Mouse (Mus musculus) frontal cortex, postnatal 14 days (tissue): ENCODE results near the gene Ubb.
"Not testable (repeated sequence)": the region's sequence is repeated elsewhere in the genome, so short reads cannot be mapped to it uniquely, and the experiment has no call there.

Experiments
- DNase-seq, 2 experiments: peaks; one replicate each; pipeline ENCODE4 v3.0.0; 2022; ENCODE audit warnings: low spot score in 2 of 2

Gene Ubb

DNA sequence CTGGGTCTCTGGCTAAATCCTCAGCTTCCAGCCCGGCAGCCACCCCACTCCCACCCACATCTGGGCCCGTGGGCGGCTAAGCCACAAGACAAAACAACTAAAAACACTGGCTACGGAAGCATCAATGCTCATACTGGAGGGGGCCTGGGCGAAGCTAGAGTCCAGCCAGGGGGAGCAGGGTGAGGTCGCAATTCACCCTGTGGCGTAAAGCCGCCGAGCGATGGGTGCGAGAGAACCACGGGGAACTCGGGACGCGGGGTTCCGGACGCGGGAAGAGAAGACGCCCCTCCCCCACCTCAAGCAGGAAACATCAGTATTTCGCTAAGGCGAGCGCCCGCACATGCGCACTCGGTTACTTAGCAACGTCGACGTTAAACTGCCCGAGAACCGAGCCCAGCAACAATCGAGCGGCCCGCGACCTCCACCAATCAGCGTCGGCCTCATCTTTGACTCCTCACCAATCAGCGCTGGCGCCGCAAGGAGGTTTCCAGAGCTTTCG, at the start of gene Ubb:
Gene Ubb (plus strand): TSS at position 445 of the 499 bp plus-strand sequence.
- peak; percentile 99 for DNase-seq

DNA sequence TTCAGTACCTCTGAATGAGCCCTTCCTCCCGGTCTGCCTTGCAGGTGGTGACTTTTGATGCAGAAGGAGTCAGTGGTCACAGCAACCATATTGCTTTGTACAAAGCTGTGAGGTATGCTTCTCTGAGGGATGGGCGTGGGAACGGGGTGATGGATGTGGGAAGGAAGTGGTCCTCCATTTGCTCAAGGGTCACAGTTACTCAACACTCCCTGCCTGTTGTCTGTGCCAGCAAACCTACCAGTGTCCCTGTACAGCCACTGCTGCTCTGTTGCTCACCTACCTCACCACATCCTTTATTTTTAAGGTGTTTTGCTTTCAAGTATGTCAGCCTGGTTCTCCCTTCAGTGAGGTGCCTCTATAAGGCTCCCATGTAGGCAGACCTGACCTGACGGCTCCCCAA, 43.3 kb upstream of the Ubb start:
- DNase-seq: no peak

DNA sequence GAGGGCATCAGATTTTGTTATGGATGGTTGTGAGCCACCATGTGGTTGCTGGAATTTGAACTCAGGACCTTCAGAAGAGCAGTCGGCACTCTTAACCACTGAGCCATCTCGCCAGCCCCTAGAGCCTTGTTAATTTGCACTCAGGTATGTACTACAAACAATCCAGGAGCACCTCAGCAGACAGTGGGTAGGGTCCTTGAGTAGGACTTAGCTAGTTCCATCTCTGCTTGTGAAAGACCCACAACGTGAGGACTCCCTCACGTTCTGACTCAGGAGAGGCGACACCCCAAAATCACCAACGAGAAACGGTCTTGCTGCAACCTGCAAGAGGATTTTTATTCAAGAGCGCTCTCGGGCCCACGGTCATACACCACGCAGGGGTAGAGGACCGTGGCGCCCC, 42.6 kb upstream of the Ubb start:
- DNase-seq: not testable (repeated sequence)

DNA sequence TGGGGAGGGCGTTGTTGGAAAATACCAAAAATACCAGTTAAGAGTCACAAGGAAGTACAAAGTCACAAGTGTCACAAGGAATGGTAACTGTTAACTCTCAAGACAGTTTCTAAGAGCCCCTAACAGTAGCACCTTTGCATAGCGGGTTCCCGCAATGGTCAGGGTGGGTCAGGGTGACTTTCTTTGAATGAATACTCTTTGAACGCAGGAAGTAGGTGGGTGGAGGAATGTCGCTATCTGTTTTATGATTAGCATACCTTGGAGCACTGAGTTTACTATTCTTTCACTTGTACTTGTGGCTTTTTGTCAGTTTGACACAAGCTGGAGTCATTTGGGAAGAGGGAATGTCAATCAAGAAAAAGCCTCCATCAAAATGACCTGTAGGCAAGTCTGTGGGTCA, 42.2 kb upstream of the Ubb start:
- not testable (repeated sequence) for DNase-seq

DNA sequence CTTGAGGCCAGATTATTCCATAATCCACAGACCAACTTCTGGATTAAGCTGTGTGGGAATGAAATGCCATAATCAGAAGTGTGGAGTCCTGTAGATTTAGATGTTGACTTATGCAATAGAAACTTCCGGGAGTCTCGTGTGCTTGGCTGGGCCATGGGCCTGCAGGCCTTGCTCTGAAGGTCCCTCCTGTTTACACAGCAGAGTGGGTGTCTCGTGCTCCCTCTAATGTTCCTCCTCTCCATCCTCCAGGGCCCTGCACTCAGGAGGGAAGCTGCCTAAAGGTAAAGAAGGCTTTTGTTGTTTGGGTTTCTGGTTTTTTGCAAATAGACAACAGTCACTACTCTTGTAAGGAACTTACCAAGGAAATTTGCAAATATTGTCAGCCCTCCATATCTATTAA, 41.4 kb upstream of the Ubb start:
- no peak for DNase-seq

DNA sequence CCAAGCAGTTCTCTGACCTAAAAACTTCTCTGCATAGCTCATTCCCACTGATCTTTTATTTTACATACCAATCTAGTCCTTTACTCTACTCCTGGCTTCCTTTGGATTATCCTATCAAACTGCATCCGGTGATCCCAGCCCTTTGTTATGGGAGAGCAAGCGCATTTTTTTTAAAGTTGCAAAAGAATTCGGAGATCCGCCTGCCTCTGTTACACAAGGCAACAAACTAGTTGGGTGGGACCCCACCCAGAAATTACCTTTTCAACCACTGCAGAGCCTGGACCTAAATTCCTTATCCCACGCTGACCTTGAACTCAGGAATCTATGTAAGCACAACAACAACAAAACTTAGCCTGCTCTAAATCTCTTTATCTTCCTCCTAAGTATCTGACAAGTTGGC, 40.0 kb upstream of the Ubb start:
- no peak for DNase-seq

DNA sequence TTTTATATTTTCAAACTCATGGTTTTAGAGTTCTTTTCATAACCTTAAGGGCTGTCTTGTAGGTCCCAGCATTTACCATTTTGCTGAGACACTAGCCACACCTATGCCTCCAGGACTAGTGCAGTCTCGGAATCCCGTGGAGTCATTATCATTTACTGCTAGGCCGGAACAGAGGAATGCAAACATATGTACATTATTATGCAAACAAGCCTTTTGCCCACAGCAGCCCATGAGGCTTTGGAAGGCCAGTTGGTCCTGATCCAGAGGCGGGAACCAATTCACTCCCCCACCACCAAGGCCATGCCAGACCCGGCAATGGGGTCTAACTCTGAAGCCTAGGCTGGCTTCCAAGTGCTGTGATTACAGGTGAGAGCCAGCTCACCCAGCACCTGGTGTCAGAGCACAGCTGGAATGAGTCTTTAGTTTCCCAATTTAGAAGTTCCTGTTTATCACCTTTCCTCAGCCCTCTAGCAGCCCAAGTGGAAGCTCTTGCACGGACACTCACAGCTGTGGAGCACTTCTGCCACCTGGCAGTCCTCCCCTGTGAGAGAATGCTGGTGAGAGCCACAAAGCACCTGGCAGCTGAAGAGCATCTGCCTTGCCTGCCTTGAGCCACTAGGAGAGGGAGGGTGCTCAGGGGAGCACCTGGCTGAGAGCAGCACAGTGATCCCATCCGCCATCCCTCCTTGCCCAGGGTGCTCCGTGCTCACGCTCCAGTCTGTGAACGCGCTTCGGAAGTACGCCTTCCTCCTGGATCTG, 39.3 kb upstream of the Ubb start:
- no peak for DNase-seq

DNA sequence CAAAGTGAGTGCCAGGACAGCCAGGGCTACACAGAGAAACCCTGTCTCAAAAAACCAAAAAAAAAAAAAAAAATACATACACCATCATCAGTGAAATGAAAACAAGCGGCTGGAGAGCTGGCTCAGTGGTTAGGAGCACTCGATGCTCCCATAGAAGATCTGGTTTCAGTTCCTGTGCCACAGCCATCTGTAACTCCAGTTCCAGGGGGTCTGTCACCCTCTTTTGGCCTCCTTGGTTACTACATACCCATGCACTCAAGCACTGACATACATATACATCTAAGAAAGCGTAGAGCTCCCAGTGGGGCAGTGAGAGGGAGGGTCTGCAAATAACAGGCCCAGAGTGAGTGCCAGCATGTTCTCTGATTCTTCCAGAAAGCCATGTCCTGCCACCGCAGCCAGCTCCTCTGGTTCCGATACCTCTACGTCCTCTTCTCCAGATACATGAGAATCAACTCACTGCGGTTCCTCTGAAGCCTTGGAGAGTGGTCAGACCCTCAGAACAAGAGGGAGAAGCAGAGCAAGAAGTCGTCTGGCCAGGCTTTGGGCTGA, 38.4 kb upstream of the Ubb start:
- DNase-seq: no peak

DNA sequence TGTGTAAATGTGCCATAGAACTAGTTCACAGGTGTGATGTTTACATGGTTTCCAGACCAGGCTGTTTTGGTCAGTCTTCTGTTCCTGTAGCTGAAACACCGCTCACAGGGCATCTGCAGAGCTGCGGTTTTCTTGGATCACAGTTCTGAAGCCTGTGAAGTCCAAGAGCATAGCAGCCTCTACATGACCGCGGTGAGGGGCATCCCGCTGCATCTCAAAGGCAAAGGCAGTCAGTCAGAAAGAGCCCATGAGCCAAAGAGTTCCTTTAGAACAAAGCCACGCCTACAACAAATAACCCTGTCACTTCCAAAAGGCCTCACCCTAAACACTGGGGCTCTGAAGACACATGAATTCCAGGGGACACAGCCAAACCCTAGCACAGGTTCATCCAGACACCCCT, 37.7 kb upstream of the Ubb start:
- no peak for DNase-seq

DNA sequence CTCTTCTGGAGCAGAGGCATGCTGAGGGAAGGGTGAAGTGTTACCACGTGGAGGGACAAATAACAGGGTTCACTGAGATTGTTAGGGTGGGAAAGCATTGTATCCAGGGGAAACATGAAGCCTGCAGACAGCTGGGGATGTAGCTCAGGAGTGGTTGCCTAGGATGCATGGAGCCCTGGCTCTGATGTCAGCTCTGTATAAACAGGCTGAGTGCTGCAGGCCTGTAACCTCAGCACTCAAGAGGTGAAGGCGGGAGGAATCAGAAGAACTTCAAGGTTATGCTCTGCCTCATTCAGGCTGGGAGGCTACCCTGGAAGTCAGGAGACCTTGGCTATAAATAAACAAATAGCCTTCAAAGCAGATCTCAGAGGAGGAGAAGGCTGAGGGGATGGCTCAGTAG, 32.0 kb upstream of the Ubb start:
- no peak for DNase-seq

DNA sequence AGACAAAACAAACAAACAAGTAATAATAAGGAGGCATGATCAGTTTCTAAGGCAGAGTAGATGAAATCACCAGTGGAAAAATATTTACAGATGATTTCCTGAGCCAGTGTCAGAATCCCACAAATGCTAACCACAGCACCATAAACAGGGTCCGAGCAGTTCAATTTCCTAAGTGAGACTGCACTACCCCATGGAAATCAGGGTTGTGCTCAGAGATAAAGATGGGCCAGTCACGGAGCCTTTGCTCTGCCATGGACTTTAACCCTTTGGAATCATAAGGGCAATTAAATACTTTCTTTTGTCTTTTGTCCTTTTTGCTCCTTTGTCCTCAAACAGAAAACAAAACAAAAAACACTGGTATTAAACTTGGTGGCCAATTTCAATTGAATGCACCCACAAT, 28.7 kb upstream of the Ubb start:
- DNase-seq: no peak

DNA sequence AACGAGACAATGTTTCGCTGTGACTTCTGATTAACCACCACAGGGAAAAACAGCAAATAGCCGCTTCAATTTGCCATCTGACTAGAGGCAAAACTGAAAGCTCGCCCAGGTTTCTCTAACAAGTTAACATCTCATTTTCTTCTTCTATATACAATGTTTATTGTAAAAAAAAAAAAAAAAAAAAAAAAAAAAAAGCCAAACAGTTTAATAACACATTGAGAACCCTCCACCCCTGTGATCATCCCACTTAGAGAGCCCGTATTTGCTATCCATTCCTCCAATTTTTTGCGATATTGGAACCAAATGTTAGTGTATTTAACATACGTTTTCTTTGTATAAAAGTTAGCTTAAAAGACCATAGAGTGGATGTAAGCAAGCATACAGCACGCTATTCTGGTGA, 13.9 kb upstream of the Ubb start:
- DNase-seq: no peak

DNA sequence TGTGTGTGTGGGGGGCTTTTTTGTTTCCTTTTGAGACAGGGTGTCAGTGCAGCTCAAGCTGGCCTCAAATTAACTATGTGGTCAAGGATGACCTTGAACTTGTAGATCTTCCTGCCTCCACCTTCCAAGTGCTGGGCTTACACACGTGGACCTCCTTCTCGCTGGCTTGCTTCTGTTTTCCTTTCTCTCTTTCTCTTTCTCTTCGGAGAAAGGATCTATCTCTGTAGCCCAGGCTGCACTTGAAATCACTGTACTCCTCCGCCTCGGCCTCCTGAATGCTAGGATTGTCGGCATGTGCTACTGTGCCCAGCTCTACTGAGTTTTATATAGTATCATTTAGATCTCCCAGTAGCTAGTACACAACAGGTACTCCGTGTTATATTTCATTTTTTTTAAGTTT, 13.4 kb upstream of the Ubb start:
- DNase-seq: no peak

DNA sequence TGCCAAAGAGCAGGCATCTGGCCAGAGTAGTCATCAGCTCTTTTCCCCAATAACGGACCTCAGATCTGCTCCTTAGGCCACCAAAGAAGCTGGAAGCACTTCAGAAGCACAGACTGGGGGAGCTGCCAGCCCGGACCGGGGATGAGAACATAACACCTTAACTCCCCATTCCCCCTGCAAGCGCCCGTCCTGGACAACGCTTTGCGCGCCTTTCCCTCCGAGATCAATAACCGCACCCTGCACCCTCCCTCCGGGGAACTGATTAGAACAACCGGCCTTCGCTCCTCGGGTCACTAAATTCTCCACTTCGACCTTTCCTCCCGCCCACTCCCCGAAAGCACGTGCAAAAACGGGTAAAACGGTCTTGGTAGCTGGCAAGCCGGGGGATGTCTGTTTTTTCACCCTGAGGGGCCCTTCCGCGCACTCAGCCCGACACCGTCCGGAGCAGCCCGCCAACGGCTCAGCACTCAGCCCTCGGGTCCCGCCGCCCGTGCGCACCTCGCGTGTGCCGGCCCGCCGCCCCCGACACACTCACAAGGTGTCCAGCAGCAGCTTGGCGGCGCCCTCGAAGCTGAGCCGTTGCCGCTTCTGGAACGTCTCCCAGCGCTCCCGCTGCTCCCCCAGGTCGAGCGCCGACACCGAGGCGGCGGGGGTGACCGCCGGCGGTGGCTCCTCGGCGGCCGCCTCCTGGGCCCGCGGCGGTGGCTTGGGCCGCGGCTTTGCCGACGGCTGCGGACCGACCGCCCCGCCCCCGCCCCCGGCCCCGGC, 12.5 kb upstream of the Ubb start:
- DNase-seq: peak; percentile 18 to 31

DNA sequence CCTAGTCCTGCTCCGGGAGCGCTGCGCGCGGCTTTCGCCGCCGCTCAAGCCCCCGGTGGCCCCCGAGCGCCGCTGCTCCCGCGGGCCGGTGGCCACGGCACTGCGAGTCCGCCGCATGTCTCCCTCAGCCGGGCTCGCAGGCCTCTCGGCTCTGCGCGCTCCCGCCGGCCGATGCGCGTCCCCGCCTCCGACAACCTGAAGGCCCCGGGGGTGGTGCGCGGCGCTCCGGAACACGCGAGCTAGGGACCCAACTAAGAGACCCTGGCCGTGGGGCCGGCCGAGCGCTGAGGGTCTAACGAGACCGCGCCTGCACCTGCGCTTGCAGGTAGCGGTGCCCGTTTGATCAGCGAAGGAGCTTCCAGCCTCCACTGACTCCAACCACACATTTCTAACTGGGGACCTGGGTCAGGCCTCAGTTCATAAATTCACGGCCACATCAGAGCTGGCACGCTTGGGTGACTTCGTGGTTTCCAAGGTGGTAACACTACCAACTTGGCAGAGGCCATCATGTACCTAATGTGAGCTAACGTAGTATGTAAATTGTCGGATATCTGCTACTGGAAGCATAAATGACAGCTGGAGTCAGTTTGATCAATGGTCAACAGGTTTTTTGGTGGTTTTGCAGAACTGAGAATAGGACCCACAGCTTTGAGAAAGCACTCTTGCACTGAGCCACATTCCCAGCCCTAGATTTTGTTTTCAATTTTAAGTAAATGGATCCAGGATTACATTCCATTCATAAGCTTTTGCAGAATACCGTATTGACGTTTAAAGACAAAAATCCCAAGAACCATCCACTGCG, 11.7 kb upstream of the Ubb start, which contains the start of gene Cenpv:
Gene Cenpv (minus strand): TSS at position 173 of the 802 bp plus-strand sequence.
- DNase-seq: peak; percentile 28 to 65

DNA sequence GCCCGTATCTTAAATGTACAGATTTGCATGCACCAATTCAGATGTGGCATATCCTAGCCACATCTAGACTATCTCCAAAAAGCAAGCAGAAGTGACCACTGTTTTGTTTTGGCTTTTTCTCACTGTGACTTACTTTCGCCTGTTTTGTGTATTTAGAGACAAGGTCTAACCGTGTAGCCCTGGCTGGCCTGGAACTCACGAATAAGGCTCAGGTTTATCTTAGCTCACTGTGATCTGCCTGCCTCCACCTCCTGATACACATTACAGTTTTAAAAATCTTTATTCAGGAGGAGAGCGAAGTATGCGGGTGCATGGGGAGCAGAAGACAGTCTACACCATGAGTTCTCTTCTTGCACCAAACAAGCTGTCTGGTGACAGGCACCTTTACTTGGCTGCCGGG, 10.8 kb upstream of the Ubb start:
- DNase-seq: no peak

DNA sequence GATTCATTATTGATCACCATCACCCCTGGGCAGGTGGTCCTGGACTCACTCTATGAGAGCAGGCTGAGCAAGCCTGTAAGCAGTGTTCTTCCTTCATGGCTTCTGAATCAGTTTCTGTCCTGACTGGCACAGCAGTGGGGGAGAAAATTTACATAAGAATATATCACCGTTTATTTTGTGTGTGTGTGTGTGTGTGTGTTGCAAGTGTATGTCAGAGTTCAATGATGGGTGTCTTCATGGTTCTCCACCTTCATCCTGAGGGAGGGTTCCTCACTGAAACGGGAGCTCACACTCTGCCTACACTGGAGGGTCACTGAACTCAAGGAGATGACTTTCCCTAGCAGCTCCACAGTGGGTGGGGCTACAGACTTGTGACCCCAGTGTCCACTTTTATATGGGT, 10.0 kb upstream of the Ubb start:
- DNase-seq: no peak

DNA sequence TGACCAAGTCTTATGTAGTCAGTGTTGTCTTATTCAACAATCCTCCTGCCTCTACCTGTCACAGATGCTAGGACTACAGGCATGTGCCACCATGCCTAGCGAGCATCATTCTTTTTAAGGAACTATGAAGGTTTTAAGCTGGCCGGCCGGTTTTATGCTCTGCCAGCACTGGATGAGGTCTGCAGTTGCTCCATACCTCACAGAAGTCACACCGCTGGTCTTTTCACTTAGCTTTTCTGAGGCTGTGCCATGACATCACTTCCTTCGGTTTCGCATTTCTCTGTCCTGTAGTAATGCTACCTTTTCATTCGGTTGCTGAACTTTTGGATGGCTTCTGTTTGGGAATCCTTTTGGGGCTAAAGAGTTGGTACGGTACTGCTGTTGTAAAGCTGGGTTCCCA, 9.4 kb upstream of the Ubb start:
- no peak for DNase-seq

DNA sequence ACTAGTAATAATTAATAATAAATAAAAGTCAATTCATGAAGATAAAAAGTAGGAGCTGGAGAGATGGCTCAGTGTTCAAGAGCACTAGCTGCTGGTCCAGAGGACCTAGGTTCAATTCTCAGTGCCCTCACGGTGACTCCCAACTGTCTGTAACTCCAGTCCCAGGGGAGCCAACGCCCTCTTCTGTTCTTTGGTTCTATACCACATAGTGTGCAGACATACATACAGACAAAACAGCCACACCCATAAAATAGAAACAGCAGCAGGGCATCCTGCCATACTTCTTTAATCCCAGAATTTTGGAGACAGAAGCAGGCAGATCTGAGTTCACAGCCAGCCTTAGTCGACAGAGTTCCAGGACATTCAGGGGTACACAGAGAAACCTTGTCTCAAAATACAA, 7.0 kb upstream of the Ubb start:
- no peak for DNase-seq

DNA sequence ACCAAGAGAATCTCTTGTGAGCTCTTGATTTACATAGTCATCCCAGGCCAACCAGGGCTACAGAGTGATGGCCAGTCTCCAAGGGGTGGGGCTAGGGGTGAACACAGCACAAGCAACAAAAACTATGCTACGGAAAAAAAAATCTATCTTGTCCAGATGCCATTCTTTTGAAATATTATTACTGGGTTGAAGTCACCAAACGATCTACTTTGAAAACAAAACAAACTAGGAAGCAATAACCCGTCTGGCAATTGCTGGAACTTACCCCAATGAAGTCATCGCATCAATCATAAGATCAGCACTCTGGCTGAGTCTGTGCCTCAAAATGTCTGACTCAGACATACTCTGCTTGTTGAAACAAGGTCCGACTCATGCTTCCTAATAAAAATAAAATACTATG, 1.2 kb upstream of the Ubb start:
- no peak for DNase-seq

DNA sequence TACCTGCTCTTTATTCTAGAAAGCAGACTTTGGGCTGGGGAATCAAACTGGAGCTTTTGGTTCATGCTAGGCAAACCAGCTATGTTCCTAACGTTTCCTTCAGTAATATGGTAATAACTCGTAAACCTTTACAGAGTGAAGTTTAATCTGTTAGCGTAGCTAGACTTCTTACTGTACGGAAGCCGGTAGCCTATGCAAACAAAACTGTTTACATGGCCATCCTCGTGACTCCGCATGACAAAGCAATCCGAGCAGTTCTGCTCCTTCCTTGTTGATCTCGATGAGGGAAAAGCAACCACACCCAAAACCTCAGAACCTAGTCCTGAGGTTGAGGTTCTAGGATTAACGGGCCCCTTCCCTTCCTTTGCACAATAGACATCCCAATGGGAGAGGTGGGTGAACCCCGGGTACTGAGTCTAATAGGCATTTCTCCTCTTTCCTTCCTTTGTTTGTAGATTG, 715 bp upstream of the Ubb start:
- peak; percentile 27 to 35 for DNase-seq
